Mouse (Mus musculus) mouse trophoblast stem cell (cell line): Measurements from ENCODE around the gene Dock4.

ENCODE experiments used
- in situ Hi-C, 2 experiments: fragments of 300-500 bp; cut with MseI, MboI; formaldehyde crosslinking; loops; 2 replicates in 1 of 2; 3 replicates in 1 of 2; pipeline ENCODE4 v1.15.1; 2025

Dock4 gene

DNA sequence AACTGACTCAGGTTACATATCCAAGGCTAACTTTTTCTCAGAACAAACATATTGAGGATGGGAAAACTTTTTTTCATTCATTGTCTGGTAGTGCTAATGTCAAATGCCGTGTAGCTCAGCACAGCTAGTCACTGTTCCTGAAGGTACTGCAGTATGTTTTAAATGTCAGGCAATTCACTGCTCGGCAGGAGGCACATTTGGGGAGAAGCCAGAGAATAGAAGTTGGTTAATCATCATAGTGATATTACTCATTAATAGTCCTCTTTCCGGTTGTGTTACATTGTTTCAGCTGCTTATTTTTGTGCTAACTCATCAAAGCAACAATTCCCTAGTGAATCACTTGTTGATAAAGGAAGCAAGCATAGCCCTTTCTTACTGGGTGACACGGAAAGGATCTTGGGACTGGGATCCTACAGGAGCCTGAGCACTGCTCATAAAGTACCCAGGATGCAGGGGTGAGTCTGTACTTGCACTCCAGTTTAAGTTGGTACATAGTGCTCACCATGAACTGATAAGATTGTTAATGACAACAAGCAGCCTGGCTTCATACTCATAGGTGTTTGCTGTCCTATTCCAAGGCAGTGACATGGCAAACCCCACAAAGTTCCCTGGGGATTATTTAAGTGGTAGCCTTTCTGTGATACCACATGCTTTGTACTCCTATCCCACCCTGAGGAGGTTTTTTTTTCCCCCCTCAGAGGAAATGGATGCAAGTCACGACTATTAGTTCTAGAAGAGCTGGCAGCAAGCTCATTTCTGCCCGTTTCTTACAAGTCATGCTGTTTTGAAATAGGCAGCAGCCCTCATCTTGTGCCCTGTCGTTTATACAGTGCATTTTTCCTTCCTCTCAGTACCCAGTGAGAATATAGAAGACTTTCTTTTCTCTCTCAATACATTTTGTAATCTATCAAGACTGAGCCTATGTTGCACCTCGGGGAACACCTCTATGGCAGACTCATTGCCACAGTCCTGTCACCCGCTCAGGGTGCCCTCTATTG is 123.5 kb downstream of the Dock4 start:
- in situ Hi-C loops: no loop called here

- in situ Hi-C loops: no loop called here
Observed at GRCm38 (mm10) chr12:40570250-40570649, 124.5 kb downstream of the Dock4 start.

DNA sequence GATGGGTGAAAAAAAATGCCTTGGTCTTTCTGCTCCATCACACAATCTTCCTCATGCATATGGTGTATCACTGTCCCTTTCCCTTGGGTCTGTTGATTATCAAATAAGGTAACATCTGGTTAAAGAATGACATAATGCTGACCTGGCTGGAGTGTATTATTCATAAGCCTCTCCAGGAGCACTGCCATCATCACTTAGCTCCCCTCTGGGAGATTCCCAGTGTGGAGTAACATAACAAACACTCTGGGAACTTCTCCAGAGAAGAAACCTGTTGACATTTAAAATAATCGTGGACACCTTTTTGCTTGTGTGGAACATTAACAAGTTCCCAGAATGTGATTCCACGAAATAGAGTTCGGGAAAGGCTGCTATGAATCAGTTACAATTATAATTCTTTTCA is 128.3 kb downstream of the Dock4 start:
- in situ Hi-C loops: no loop called here

GRCm38 (mm10) chr12:40576749-40577148 is 131.0 kb downstream of the Dock4 start:
- in situ Hi-C loops: no loop called here

- in situ Hi-C loops: no loop called here
Observed at GRCm38 (mm10) chr12:40580351-40580750, 134.6 kb downstream of the Dock4 start.

- in situ Hi-C loops: no loop called here
Observed at GRCm38 (mm10) chr12:40581037-40581436, 135.3 kb downstream of the Dock4 start.

DNA sequence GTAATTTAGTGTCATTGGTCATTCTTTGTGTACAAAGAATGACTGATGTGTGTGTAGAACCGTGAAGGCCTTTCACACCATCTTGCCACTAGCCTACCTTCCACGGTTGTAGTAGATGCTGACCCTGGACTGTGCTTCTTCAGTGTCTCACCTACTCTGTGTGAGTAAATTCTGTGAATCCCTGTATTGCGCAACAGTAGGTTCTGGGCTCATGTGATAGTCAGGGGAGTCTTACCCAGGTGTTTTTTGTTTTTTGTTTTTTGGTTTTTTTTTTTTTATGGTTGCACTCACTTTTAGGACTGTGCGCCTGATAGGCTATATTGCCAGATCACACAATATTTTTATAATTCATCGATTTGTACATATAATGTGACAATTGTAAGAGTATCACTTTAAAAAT is 136.3 kb downstream of the Dock4 start:
- in situ Hi-C loops: no loop called here

DNA sequence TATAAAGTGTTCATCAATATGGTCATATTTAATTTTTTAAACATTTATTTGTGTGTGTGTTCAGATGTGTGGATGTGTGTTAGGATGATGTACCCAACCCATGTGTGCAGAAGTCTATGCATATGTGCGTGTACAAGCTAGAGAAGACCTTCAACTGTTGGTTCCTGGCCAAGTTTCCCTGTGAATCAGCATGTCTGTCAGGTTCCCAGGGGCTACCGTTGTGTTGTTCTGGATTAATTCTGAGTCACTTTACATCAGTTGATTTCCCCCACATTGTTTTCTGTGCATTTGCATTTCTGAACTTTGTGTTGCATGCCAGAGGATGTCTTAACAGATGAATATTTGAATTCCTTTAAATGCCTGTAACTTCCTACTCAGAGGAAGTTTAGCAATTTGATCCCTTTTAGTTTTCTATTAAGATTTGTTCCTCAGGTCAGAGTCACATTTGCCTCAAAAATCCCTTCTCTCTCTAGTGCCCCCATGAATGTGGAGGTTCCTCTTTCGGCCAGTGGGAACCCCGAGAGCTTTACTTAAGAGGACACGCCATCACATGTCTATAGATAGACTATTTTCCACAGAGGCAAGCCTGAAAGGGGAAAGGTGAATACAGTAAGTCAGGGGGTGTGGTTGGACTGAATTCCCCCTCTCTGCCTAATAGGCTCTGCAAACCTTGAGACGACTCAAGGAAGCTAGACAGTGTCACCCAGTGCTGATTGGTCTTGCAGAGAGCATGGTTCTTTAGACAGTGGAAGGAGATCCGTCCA is 139.0 kb downstream of the Dock4 start:
- in situ Hi-C loops: no loop called here

GRCm38 (mm10) chr12:40585456-40586141 is 139.8 kb downstream of the Dock4 start:
- in situ Hi-C loops: no loop called here

DNA sequence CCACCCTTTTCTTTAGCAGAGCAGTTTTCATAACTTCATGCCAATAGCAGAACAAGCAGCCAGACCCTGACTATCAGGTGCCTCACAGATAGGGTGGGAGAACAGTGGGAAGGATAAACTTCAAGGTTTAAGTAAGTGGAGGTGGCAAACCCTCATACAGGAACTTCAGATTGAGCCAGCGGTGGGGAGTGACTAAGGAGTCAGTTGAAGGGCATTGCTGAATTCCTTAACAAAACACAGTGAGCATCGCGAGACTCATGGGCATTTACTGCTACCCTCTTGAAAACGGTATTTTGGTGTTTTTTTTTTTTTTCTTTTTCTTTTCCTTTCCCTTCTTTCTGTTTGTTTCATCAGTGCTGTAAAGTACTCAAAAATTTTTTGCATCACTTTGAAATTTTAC is 148.4 kb downstream of the Dock4 start:
- in situ Hi-C loops: no loop called here

DNA sequence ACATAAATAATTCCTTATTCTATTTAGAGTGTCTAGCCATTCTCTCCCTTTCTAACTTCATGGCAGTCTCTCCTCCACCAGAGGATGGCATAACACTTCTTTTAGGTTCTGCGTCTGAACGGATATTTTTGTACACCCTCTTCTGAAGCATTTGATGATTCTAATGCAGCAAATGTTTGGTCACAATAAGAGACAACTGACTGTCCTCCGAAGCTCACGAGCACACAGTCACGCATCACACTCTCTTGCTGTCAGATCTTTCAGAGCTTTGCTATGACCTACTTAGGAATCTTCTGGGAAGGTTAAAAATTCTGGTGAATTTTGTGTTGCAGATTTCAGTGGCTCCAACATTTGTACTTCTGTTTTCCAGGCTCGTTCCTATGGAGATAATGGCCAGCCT is 149.7 kb downstream of the Dock4 start:
- in situ Hi-C loops: no loop called here

- in situ Hi-C loops: no loop called here
Observed at GRCm38 (mm10) chr12:40596020-40596419, 150.3 kb downstream of the Dock4 start.

DNA sequence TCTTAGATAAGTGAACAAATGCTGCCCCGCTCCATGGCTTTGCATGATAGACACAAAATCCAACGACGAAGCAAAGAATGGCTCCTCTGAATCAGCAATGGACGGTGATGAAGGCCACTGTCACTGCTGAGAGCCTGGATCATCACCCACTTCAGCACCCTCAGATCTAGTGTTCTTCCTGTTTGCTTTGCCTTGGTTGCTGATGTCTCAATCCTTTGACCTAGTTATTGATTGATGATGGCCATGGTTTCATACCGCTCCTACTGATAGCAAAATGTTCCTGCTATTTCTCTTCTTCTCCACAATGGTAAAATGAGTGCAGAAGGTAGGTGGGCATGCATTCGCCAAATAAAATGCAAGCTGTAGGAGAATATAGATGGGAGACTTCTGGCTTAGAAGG is 150.7 kb downstream of the Dock4 start:
- in situ Hi-C loops: no loop called here

DNA sequence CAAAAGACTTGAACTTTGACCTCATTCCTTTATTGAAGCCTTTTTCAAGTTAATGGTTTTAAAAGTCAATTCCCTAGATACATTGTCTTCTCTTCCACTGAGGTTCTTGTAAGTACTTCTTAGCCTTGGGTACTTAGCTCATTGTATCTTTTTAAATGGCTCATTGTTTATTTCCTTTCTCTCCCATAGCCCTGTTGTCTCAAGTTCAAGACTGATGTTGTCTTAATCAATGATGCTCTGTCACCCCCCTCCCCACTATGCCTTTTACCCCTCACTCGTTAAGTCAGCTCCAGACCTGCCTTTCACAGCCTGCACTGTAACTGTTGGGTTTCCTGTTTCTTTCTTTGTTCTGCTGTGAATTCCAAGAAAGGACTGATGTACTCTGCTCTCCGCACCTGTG is 154.2 kb downstream of the Dock4 start:
- in situ Hi-C loops: no loop called here

GRCm38 (mm10) chr12:40605565-40605964 is 159.8 kb downstream of the Dock4 start:
- in situ Hi-C loops: no loop called here

GRCm38 (mm10) chr12:40622926-40623325 is 177.2 kb downstream of the Dock4 start:
- in situ Hi-C loops: no loop called here

DNA sequence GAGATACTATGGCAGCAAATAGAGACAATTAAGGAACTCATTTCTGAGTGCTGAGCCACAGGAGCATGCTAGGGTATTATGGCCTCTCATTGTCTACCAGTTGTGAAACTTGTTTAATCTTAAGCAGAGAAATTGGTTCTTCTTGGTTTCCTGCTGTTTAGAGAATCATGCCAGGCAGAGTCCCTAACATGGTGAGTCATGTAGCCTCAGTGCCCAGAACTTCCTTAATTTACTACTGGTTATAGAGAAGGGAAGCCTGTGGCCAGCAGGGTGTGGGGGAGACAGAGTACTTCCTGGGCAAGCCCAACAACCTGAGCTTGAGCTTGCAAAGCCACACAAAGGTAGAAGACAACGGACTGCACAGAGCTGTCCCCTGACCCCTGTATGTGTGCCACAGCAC is 180.8 kb downstream of the Dock4 start:
- in situ Hi-C loops: no loop called here

- in situ Hi-C loops: no loop called here
Observed at GRCm38 (mm10) chr12:40633242-40633641, 187.5 kb downstream of the Dock4 start.

- in situ Hi-C loops: no loop called here
Observed at GRCm38 (mm10) chr12:40634169-40634568, 188.4 kb downstream of the Dock4 start.

- in situ Hi-C loops: no loop called here
Observed at GRCm38 (mm10) chr12:40635991-40636390, 190.2 kb downstream of the Dock4 start.

- in situ Hi-C loops: no loop called here
Observed at GRCm38 (mm10) chr12:40637427-40637826, 191.7 kb downstream of the Dock4 start.

DNA sequence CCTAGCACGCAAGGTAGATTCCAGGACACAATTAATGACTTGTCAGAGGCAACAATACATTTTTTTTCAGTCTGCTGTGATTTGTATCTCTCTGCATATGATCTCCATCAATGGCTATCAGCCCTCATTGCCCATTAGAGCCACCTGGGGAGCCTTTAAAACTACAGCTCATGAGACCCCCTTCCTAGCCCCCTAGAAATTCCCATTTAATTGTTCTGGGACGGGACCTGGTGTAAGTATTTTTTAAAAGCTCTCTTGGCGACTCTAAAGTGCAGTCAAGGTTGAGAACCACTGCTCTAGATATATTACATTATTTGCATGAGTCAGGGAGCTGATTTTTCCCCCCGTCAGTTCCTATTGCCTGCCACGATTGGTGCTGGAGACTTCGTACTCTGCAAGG is 200.1 kb downstream of the Dock4 start:
- in situ Hi-C loops: no loop called here
